Comparison of ENCODE assay signal across 16 mouse cellular contexts in the genomic region with DNA sequence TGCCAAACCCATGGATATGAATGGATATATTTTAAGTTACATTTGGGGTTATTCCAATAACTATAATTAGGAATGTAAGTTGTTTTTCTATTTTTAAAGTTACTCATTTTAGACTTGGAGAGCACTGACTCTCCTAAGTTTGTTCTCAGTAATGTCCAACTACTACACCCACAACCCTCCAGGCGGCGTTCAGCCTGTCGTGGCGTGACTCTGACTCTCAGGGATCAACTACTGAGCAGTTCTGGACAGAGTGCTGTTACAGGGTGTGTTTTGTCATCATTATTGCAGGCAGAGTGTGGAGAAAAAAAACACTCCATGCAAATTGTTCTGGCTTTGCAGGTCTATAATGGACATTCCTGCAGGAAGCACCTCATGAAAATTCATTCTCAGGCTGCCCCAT.
DNase-seq lines count a peak whose midpoint lies in the region; ATAC-seq and TF ChIP-seq lines count a peak whose summit lies in the region.
"Had no signal": no experiment of that assay in that cellular context is flagged by ENCODE, and none has a peak within 500 bp of the region (broad histone marks: within the 10 kb centered on the region; RNA-seq: fewer than 3 reads in every experiment).

No protein-coding gene starts in this region.

- 61% methylated on average over 4 of the region's 4 CpGs for WGBS in forebrain, embryonic 14.5 days
- WGBS in forebrain, embryonic 11.5 days: 95% methylated on average over 4 of the region's 4 CpGs
- 44% methylated on average over 4 of the region's 4 CpGs for WGBS in heart, postnatal 0 days
- WGBS in kidney, adult 2 months: 45% methylated on average over 4 of the region's 4 CpGs

- no peaks in the 10 kb centered on the region for H3K36me3 ChIP-seq in forebrain, embryonic 14.5 days (ENCODE audit: control insufficient read depth, insufficient read depth, low read length)
- no peaks in the 10 kb centered on the region for H3K36me3 ChIP-seq in forebrain, embryonic 11.5 days (ENCODE audit: control insufficient read depth, insufficient read depth, low read length)
- 0 out of 2 replicates have a peak, but pooled peaks cover 8% of the 10 kb centered on the region for H3K36me3 ChIP-seq in heart, postnatal 0 days (replicated peaks; ENCODE audit: control insufficient read depth, insufficient read depth, low read length)
- H3K36me3 ChIP-seq in kidney, adult 2 months (ENCODE audit: control insufficient read depth, insufficient read depth, low read length): no peaks in the 10 kb centered on the region
- H3K36me3 ChIP-seq: hindbrain, embryonic 15.5 days; liver, embryonic 13.5 days; lung, embryonic 15.5 days had no signal

- peak overlapping the region; percentile 14; the same call in 1 of the 2 replicates for H3K27ac ChIP-seq in forebrain, embryonic 14.5 days (ENCODE audit: low read depth, low read length)
- H3K27ac ChIP-seq in forebrain, embryonic 11.5 days (ENCODE audit: low read depth, low read length): no peak overlapping the region
- no peak overlapping the region for H3K27ac ChIP-seq in heart, postnatal 0 days (ENCODE audit: low read depth)
- H3K27ac ChIP-seq in kidney, adult 2 months (ENCODE audit: insufficient read depth, low read depth, low read length): peak overlapping the region; percentile 28; the same call in 1 of the 2 replicates
- H3K27ac ChIP-seq: hindbrain, embryonic 15.5 days; liver, embryonic 13.5 days; lung, embryonic 15.5 days; macrophage had no signal

- no peak overlapping the region for H3K9ac ChIP-seq in forebrain, embryonic 14.5 days (ENCODE audit: low read length)
- no peak overlapping the region for H3K9ac ChIP-seq in forebrain, embryonic 11.5 days (ENCODE audit: low read length)
- 0 out of 2 replicates have a peak overlapping the region, but pooled peaks have one; percentile 20 for H3K9ac ChIP-seq in heart, postnatal 0 days (replicated peaks; ENCODE audit: low read depth, low read length)
- H3K9ac ChIP-seq: hindbrain, embryonic 15.5 days; liver, embryonic 13.5 days; lung, embryonic 15.5 days had no signal

- peaks cover 5% of the 10 kb centered on the region for H3K4me1 ChIP-seq in forebrain, embryonic 14.5 days (ENCODE audit: control insufficient read depth, insufficient read depth, low read length)
- no peaks in the 10 kb centered on the region for H3K4me1 ChIP-seq in forebrain, embryonic 11.5 days (replicated peaks; ENCODE audit: control insufficient read depth, insufficient read depth, low read length)
- H3K4me1 ChIP-seq in heart, postnatal 0 days (ENCODE audit: control insufficient read depth, insufficient read depth): peaks cover 12% of the 10 kb centered on the region
- peaks cover 4% of the 10 kb centered on the region; the same call in 1 of the 2 replicates for H3K4me1 ChIP-seq in kidney, adult 2 months (ENCODE audit: control insufficient read depth, insufficient read depth, low read length)
- H3K4me1 ChIP-seq: liver, embryonic 13.5 days; lung, embryonic 15.5 days had no signal

- no peak overlapping the region for H3K4me3 ChIP-seq in forebrain, embryonic 14.5 days (ENCODE audit: low read depth, low read length)
- no peak overlapping the region for H3K4me3 ChIP-seq in forebrain, embryonic 11.5 days (ENCODE audit: low read depth, low read length)
- H3K4me3 ChIP-seq in heart, postnatal 0 days (ENCODE audit: low read depth, low read length): no peak overlapping the region
- no peak overlapping the region for H3K4me3 ChIP-seq in kidney, adult 2 months (ENCODE audit: insufficient read depth, low read depth, low read length)
- H3K4me3 ChIP-seq: hindbrain, embryonic 15.5 days; liver, embryonic 13.5 days; lung, embryonic 15.5 days had no signal

- no peak for TF ChIP-seq POLR2A in kidney, adult 2 months (IDR thresholded peaks at IDR 0.05; ENCODE audit: low read depth, low read length)

- peak; percentile 33; the same call in 1 of the 2 replicates for ATAC-seq in forebrain, embryonic 14.5 days
- ATAC-seq in forebrain, embryonic 11.5 days (replicated peaks; ENCODE audit: low FRiP score): no peak
- no peak for ATAC-seq in heart, postnatal 0 days (ENCODE audit: insufficient read depth, low read depth)
- ATAC-seq: intestine, postnatal 0 days had no signal

- no peaks in the 10 kb centered on the region for H3K9me3 ChIP-seq in forebrain, embryonic 14.5 days (replicated peaks; ENCODE audit: control insufficient read depth, low read length)
- no peaks in the 10 kb centered on the region for H3K9me3 ChIP-seq in forebrain, embryonic 11.5 days (ENCODE audit: control insufficient read depth, low read length)
- H3K9me3 ChIP-seq in heart, postnatal 0 days (replicated peaks; ENCODE audit: control insufficient read depth, low read length): no peaks in the 10 kb centered on the region
- H3K9me3 ChIP-seq: hindbrain, embryonic 15.5 days; liver, embryonic 13.5 days; lung, embryonic 15.5 days had no signal

- intact Hi-C loops in heart, postnatal 14 days (cut with DNase I): no loop called here
- intact Hi-C loops in left cerebral cortex, postnatal 36 days (cut with DNase I): no loop called here

- no peak overlapping the region for H3K4me2 ChIP-seq in forebrain, embryonic 14.5 days (ENCODE audit: low read length)
- no peak overlapping the region for H3K4me2 ChIP-seq in forebrain, embryonic 11.5 days (ENCODE audit: low read depth, low read length, severe bottlenecking)
- H3K4me2 ChIP-seq in heart, postnatal 0 days (ENCODE audit: low read depth, low read length): no peak overlapping the region
- H3K4me2 ChIP-seq: hindbrain, embryonic 15.5 days; liver, embryonic 13.5 days; lung, embryonic 15.5 days; midbrain, embryonic 11.5 days had no signal

- TF ChIP-seq CTCF in heart, postnatal 0 days (IDR thresholded peaks at IDR 0.05; ENCODE audit: low read depth): no peak
- TF ChIP-seq CTCF in kidney, adult 2 months (conservative IDR thresholded peaks at IDR 0.05; ENCODE audit: insufficient read depth, insufficient read length, low read depth, low read length): no peak

- no peak for DNase-seq in forebrain, embryonic 14.5 days (ENCODE audit: low spot score)
- DNase-seq in forebrain, embryonic 11.5 days (ENCODE audit: low spot score): no peak
- DNase-seq in heart, postnatal 0 days (ENCODE audit: low spot score): no peak
- no peak for DNase-seq in heart, postnatal 14 days
- DNase-seq in kidney, adult 2 months: peak; percentile 50
- DNase-seq in kidney, postnatal 36 days: peak; percentile 17 to 28
- DNase-seq in left cerebral cortex, postnatal 36 days (ENCODE audit: low spot score in 2 of 2): no peak
- DNase-seq in layer of hippocampus, adult 8-10 months (ENCODE audit: low spot score in 2 of 2): no peak
- DNase-seq: cerebellum, adult 9-10 months; liver, embryonic 13.5 days; thymus, adult 2 months had no signal

- no peak for TF ChIP-seq EP300 in heart, postnatal 0 days (IDR thresholded peaks at IDR 0.05; ENCODE audit: low read depth)

- H3K27me3 ChIP-seq in forebrain, embryonic 14.5 days (replicated peaks; ENCODE audit: control insufficient read depth, insufficient read depth, low read length): no peaks in the 10 kb centered on the region
- no peaks in the 10 kb centered on the region for H3K27me3 ChIP-seq in forebrain, embryonic 11.5 days (ENCODE audit: control insufficient read depth, insufficient read depth, low read length)
- no peaks in the 10 kb centered on the region for H3K27me3 ChIP-seq in heart, postnatal 0 days (ENCODE audit: control insufficient read depth, insufficient read depth, low read length)
- H3K27me3 ChIP-seq in kidney, adult 2 months (replicated peaks; ENCODE audit: control insufficient read depth, insufficient read depth, low read length): no peaks in the 10 kb centered on the region
- H3K27me3 ChIP-seq: hindbrain, embryonic 15.5 days; liver, embryonic 13.5 days; lung, embryonic 15.5 days had no signal

Comparison
In these comparisons a context has a peak if more than half of its experiments do, and no peak if none do; other contexts are left out.
1. H3K27ac ChIP-seq: peak in forebrain, embryonic 14.5 days (single experiment) and kidney, adult 2 months (single experiment); none in forebrain, embryonic 11.5 days (single experiment) and heart, postnatal 0 days (single experiment).
2. DNase-seq: peak in kidney, adult 2 months (single experiment) and kidney, postnatal 36 days (2 of 2); none in forebrain, embryonic 14.5 days (single experiment), forebrain, embryonic 11.5 days (single experiment), heart, postnatal 0 days (single experiment), heart, postnatal 14 days (0 of 2), left cerebral cortex, postnatal 36 days (0 of 2) and layer of hippocampus, adult 8-10 months (0 of 2).